Mouse (Mus musculus) spleen, adult 2 months (tissue): Measurements from ENCODE around the gene Cptp. TPM values are rescaled to one million over a fixed set of nuclear protein-coding genes. Genes with fewer than 3 reads are reported as not detected.

Source experiments
- DNase-seq, 2 experiments: peaks; one replicate each; pipeline versions ENCODE4 v3.0.0 to v3.0.0-alpha.2; 2012 to 2021; ENCODE audit warnings: low spot score in 2 of 2, low read depth in 1 of 2
- H3K27ac ChIP-seq: fragments of 200-500 bp; 2 replicates; pipeline ENCODE4 v1.5.1; 2012; ENCODE audit warnings: low read length, inconsistent platforms; ENCODE audit not compliant: insufficient read depth
- H3K27me3 ChIP-seq: fragments of 200-500 bp; 2 replicates; pipeline ENCODE4 v1.6.1; 2012; ENCODE audit warnings: mild to moderate bottlenecking, moderate library complexity, low read length, inconsistent platforms; ENCODE audit not compliant: control insufficient read depth, insufficient read depth
- H3K36me3 ChIP-seq: fragments of 200-500 bp; 2 replicates; pipeline ENCODE4 v1.6.1; 2012; ENCODE audit warnings: mild to moderate bottlenecking, low read length, inconsistent platforms; ENCODE audit not compliant: control insufficient read depth, insufficient read depth
- H3K4me1 ChIP-seq: fragments of 200-500 bp; 2 replicates; pipeline ENCODE4 v1.6.1; 2011; ENCODE audit warnings: inconsistent platforms; ENCODE audit not compliant: control insufficient read depth, insufficient read depth, insufficient read length
- H3K4me3 ChIP-seq: fragments of 200-500 bp; 2 replicates; pipeline ENCODE4 v1.5.1; 2011; ENCODE audit warnings: mild to moderate bottlenecking, inconsistent platforms; ENCODE audit not compliant: insufficient read depth, insufficient read length; ENCODE audit errors: extremely low read depth
- CTCF ChIP-seq: fragments of 200-500 bp; IDR thresholded peaks from 2 replicates; pipeline ENCODE4 v1.5.1; 2011; ENCODE audit warnings: mild to moderate bottlenecking, inconsistent platforms; ENCODE audit not compliant: insufficient read depth, insufficient read length, insufficient replicate concordance; ENCODE audit errors: extremely low read depth
- POLR2A ChIP-seq: fragments of 200-500 bp; IDR thresholded peaks from 2 replicates; pipeline ENCODE4 v1.6.1; 2011; ENCODE audit warnings: low read depth, low read length, inconsistent platforms
- WGBS: fragments of 180-500 bp; shearing (Covaris S2); methylation state at CpG from one replicate; pipeline ENCODE4 v1.1.7; 2018; 5-methylcytosine and 5-hydroxymethylcytosine counted together
- polyA plus RNA-seq: library from polyadenylated mRNA; depleted of rRNA; stranded (reverse); fragments of >200 nt; gene quantifications from 2 replicates; pipeline ENCODE4 v1.2.3, GENCODE M21; 2012

Cptp gene
- polyA plus RNA-seq, 1 experiment: 18.9 TPM

- no peaks in the 10 kb centered on the region for H3K27me3 ChIP-seq
- DNase-seq: no peak
- 71% methylated on average over 8 of the region's 8 CpGs for WGBS
- TF ChIP-seq CTCF: no peak
- no peak for TF ChIP-seq POLR2A
- H3K4me1 ChIP-seq: peaks cover 13% of the 10 kb centered on the region; the same call in 1 of the 2 replicates
- H3K27ac ChIP-seq: peak overlapping the region; percentile 28
- no peak overlapping the region for H3K4me3 ChIP-seq
- no peaks in the 10 kb centered on the region for H3K36me3 ChIP-seq
These were observed 30.8 kb downstream of the Cptp start for GRCm38 (mm10) chr4:155838187-155839153.

GRCm38 (mm10) chr4:155837404-155838010, 31.7 kb downstream of the Cptp start:
- Histone ChIP-seq H3K27me3 (no peaks in the 10 kb centered on the region), H3K36me3 (no peaks in the 10 kb centered on the region), H3K27ac (peak overlapping the region; percentile 28; the same call in 1 of the 2 replicates), H3K4me3 (no peak overlapping the region), H3K4me1 (peaks cover 14% of the 10 kb centered on the region; the same call in 1 of the 2 replicates)
- TF ChIP-seq CTCF: no peak
- no peak for TF ChIP-seq POLR2A
- WGBS: 31% methylated on average over 11 of the region's 11 CpGs
- DNase-seq: no peak

GRCm38 (mm10) chr4:155833836-155834235, 35.4 kb downstream of the Cptp start:
- Histone ChIP-seq H3K4me1 (peaks cover 9% of the 10 kb centered on the region; the same call in 1 of the 2 replicates), H3K4me3 (no peak overlapping the region), H3K36me3 (no peaks in the 10 kb centered on the region), H3K27ac (peak overlapping the region; percentile 23; the same call in 1 of the 2 replicates), H3K27me3 (no peaks in the 10 kb centered on the region)
- no peak for TF ChIP-seq POLR2A
- TF ChIP-seq CTCF: no peak; the same call in 1 of the 2 replicates
- 43% methylated on average over 2 of the region's 2 CpGs for WGBS
- DNase-seq: peak; percentile 34 to 58

- no peak overlapping the region for H3K27ac ChIP-seq
- 82% methylated on average over 4 of the region's 4 CpGs for WGBS
These were observed 36.0 kb downstream of the Cptp start for GRCm38 (mm10) chr4:155833234-155833633.

GRCm38 (mm10) chr4:155832321-155832720, 36.9 kb downstream of the Cptp start:
- TF ChIP-seq CTCF: no peak
- no peak for TF ChIP-seq POLR2A
- 56% methylated on average over 10 of the region's 10 CpGs for WGBS
- DNase-seq: no peak
- peak overlapping the region; percentile 91 for H3K4me3 ChIP-seq
- no peaks in the 10 kb centered on the region for H3K27me3 ChIP-seq
- H3K4me1 ChIP-seq: peaks cover 9% of the 10 kb centered on the region; the same call in 1 of the 2 replicates
- no peaks in the 10 kb centered on the region for H3K36me3 ChIP-seq
- peak overlapping the region; percentile 86; the same call in 1 of the 2 replicates for H3K27ac ChIP-seq

More at GRCm38 (mm10) chr4:155833234-155833633, 36.0 kb downstream of the Cptp start:
- Histone ChIP-seq H3K4me3 (no peak overlapping the region), H3K4me1 (peaks cover 9% of the 10 kb centered on the region; the same call in 1 of the 2 replicates), H3K36me3 (no peaks in the 10 kb centered on the region), H3K27me3 (no peaks in the 10 kb centered on the region)
- no peak for DNase-seq
- no peak for TF ChIP-seq CTCF

GRCm38 (mm10) chr4:155831831-155832230, 37.4 kb downstream of the Cptp start:
- peak overlapping the region; percentile 91 for H3K4me3 ChIP-seq
- H3K27ac ChIP-seq: peak overlapping the region; percentile 86
- no peak for TF ChIP-seq POLR2A
- no peak for TF ChIP-seq CTCF
- WGBS: under 1% methylated on average over 25 of the region's 25 CpGs
- no peaks in the 10 kb centered on the region for H3K36me3 ChIP-seq
- no peaks in the 10 kb centered on the region for H3K27me3 ChIP-seq
- no peak for DNase-seq
- peaks cover 9% of the 10 kb centered on the region; the same call in 1 of the 2 replicates for H3K4me1 ChIP-seq
